Mouse (Mus musculus): ENCODE measurements around the gene Fam214a.
"Not testable (repeated sequence)": the region's sequence is repeated elsewhere in the genome, so short reads cannot be mapped to it uniquely, and the experiment has no call there.

Fam214a gene

GRCm38 (mm10) chr9:74982722-74983121, 30.0 kb downstream of the Fam214a start:
- DNase-seq, result not testable (repeated sequence)

- no peak for DNase-seq
Measured at GRCm38 (mm10) chr9:74985173-74985715, 32.6 kb downstream of the Fam214a start.

- no peak for DNase-seq
Measured at GRCm38 (mm10) chr9:74985770-74986169, 33.1 kb downstream of the Fam214a start.

GRCm38 (mm10) chr9:74988893-74989460, 36.3 kb downstream of the Fam214a start:
- DNase-seq, result no peak

- no peak for DNase-seq
Measured at GRCm38 (mm10) chr9:74989990-74990389, 37.3 kb downstream of the Fam214a start.

- no peak for DNase-seq
Measured at GRCm38 (mm10) chr9:74994611-74995257, 42.0 kb downstream of the Fam214a start.

- no peak for DNase-seq
Measured at GRCm38 (mm10) chr9:74996349-74996748, 43.7 kb downstream of the Fam214a start.

- DNase-seq, result no peak
Measured at GRCm38 (mm10) chr9:74997976-74998375, 45.3 kb downstream of the Fam214a start.

- no peak for DNase-seq
Measured at GRCm38 (mm10) chr9:75001006-75001405, 48.3 kb downstream of the Fam214a start.

- DNase-seq, result peak; percentile 45
Measured at GRCm38 (mm10) chr9:75001611-75002204, 49.0 kb downstream of the Fam214a start.

GRCm38 (mm10) chr9:75002262-75002661, 49.6 kb downstream of the Fam214a start:
- no peak for DNase-seq

GRCm38 (mm10) chr9:75004203-75004602, 51.5 kb downstream of the Fam214a start:
- DNase-seq, result no peak

- no peak for DNase-seq
Measured at GRCm38 (mm10) chr9:75016591-75016990, 63.9 kb downstream of the Fam214a start.

- DNase-seq, result no peak
Measured at GRCm38 (mm10) chr9:75019181-75019580, 66.5 kb downstream of the Fam214a start.

GRCm38 (mm10) chr9:75019592-75019991, 66.9 kb downstream of the Fam214a start:
- DNase-seq, result no peak

- no peak for DNase-seq
Measured at GRCm38 (mm10) chr9:75020561-75020960, 67.9 kb downstream of the Fam214a start.

- DNase-seq, result no peak
Measured at GRCm38 (mm10) chr9:75022546-75022945, 69.9 kb downstream of the Fam214a start.

GRCm38 (mm10) chr9:75023150-75023894, 70.6 kb downstream of the Fam214a start:
- DNase-seq, result no peak

- DNase-seq, result peak; percentile 38
Measured at GRCm38 (mm10) chr9:75024089-75024488, 71.4 kb downstream of the Fam214a start.

GRCm38 (mm10) chr9:75025689-75026088, 73.0 kb downstream of the Fam214a start:
- DNase-seq, result peak; percentile 19

GRCm38 (mm10) chr9:75032408-75032807, 79.7 kb downstream of the Fam214a start:
- no peak for DNase-seq

GRCm38 (mm10) chr9:75033141-75033540, 80.5 kb downstream of the Fam214a start:
- peak; percentile 42 for DNase-seq

GRCm38 (mm10) chr9:75034691-75035090, 82.0 kb downstream of the Fam214a start:
- no peak for DNase-seq

Data from retina, postnatal 1 day (tissue).